Mouse (Mus musculus) forebrain, embryonic 12.5 days (tissue): ENCODE measurements around the gene Tmem121b. TPM values are rescaled to one million over a fixed set of nuclear protein-coding genes. Genes with fewer than 3 reads are reported as not detected.
A peak's percentile ranks its signal among the peaks of the same experiment; 100 is the strongest.

Experiments used
- ATAC-seq: fragments of 200-750 bp; cut with Nextera tagmentation; 2 replicates; pipeline ENCODE4 v1.8.0; 2017; ENCODE audit warnings: moderate TSS enrichment; ENCODE audit not compliant: low FRiP score
- H3K27ac ChIP-seq: fragments of 300-500 bp; sonication (generic); 2 replicates; pipeline ENCODE4 v1.5.1; 2016; ENCODE audit warnings: mild to moderate bottlenecking
- H3K27me3 ChIP-seq: fragments of 300-500 bp; sonication (generic); 2 replicates; pipeline ENCODE4 v1.6.1; 2016; ENCODE audit warnings: mild to moderate bottlenecking
- H3K36me3 ChIP-seq: fragments of 300-500 bp; sonication (generic); replicated peaks from 2 replicates; pipeline ENCODE4 v1.6.1; 2016; ENCODE audit warnings: mild to moderate bottlenecking
- H3K4me1 ChIP-seq: fragments of 300-500 bp; sonication (generic); 2 replicates; pipeline ENCODE4 v1.6.1; 2016
- H3K4me2 ChIP-seq: fragments of 300-500 bp; sonication (generic); 2 replicates; pipeline ENCODE4 v1.6.1; 2016; ENCODE audit warnings: mild to moderate bottlenecking, moderate library complexity
- H3K4me3 ChIP-seq: fragments of 300-500 bp; sonication (generic); replicated peaks from 2 replicates; pipeline ENCODE4 v1.5.1; 2016; ENCODE audit warnings: mild to moderate bottlenecking
- H3K9ac ChIP-seq: fragments of 300-500 bp; sonication (generic); 2 replicates; pipeline ENCODE4 v1.6.1; 2016; ENCODE audit warnings: mild to moderate bottlenecking
- H3K9me3 ChIP-seq: fragments of 300-500 bp; sonication (generic); 2 replicates; pipeline ENCODE4 v1.6.1; 2016
- WGBS: fragments of 180-500 bp; shearing (Covaris S2); methylation state at CpG from one replicate; pipeline ENCODE4 v1.1.7; 2016; 5-methylcytosine and 5-hydroxymethylcytosine counted together
- polyA plus RNA-seq: library from polyadenylated mRNA; unstranded; fragments of >200 nt; fragmentation: Nextera tagmentation; extraction: Ambion mirVana; gene quantifications from 2 replicates; pipeline ENCODE4 v1.2.1, GENCODE M21; 2016

Tmem121b gene
- 2.5 TPM in 2 replicates for polyA plus RNA-seq

DNA sequence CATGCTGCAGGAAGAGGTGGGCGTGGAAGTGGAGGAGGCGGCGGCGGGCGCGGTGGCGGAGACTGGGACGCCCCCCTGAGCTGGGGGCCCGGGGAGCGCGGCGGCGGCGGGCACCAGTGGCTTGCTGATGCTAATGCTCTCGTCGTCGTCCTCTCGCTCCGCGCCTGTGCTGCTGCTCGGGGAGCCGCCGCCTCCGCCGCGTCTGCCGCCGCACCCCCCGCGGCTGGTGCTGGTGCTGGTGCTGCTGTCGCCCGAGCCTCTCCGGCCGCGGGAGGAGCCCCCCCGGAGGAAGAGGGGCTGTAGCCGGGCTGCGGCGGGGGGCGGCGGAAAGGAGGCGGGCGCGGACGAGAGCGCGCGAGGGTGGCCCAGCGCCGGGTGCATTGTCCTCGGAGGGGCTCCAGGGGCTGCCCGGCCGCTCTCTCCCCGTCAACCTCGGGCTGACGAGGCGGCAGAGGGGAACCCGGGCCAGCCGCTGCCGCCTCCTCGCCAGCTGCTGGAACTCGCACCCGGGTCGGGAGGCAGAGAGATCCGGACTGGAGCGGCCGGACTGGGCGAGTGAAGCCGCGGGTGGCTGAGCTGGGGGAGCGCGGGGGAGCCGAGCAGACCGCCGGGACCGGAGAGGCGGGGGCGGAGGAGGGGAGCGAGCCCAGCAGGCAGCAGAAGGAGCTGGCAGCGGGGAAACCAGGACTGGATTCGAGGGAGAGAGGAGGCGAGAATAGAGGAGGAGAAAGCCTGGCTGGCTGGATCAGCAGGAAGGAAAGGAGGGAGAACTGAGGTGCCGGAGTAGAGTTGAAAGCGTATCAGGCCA, at the start of gene Tmem121b:
Gene Tmem121b (minus strand): TSS at position 434 of the 808 bp plus-strand sequence.
- peak; percentile 91 for ATAC-seq
- under 1% methylated on average over 53 of the region's 84 CpGs for WGBS
- H3K4me1 ChIP-seq: peaks cover 41% of the 10 kb centered on the region

DNA sequence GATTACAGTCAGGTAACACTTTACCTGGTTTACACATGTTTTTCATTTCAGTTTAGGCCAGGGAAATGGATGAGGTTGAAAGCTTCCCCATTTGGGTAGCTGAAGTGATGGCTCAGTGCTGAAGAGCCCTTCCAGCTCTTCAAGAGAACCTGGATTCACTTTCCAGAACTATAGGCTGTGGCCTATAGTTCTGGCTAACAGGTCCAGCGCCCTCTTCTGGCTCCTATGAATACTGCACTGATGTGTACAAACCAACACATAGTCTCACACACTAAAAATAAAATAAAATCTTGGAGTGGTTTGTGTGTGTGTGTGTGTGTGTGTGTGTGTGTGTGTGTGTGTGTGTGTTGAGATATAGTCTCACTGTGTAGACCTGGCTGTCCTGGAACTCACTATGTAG, 48.5 kb upstream of the Tmem121b start:
- no peak overlapping the region for H3K4me3 ChIP-seq
- peaks cover 9% of the 10 kb centered on the region for H3K4me1 ChIP-seq
- H3K27me3 ChIP-seq: no peaks in the 10 kb centered on the region
- H3K36me3 ChIP-seq: no peaks in the 10 kb centered on the region
- 11% methylated on average over 1 of the region's 1 CpGs for WGBS
- no peak overlapping the region for H3K4me2 ChIP-seq
- H3K27ac ChIP-seq: no peak overlapping the region
- no peak overlapping the region for H3K9ac ChIP-seq
- no peak for ATAC-seq
- H3K9me3 ChIP-seq: no peaks in the 10 kb centered on the region

More for the DNA sequence above, at the start of gene Tmem121b:
- no peaks in the 10 kb centered on the region for H3K9me3 ChIP-seq
- H3K36me3 ChIP-seq: no peaks in the 10 kb centered on the region
- peak within 1 kb of the TSS; percentile 74 for H3K4me3 ChIP-seq
- H3K9ac ChIP-seq: peak within 1 kb of the TSS; percentile 78
- H3K4me2 ChIP-seq: peak within 1 kb of the TSS; percentile 81
- peaks cover 29% of the 10 kb centered on the region for H3K27me3 ChIP-seq
- peak within 1 kb of the TSS; percentile 94 for H3K27ac ChIP-seq

DNA sequence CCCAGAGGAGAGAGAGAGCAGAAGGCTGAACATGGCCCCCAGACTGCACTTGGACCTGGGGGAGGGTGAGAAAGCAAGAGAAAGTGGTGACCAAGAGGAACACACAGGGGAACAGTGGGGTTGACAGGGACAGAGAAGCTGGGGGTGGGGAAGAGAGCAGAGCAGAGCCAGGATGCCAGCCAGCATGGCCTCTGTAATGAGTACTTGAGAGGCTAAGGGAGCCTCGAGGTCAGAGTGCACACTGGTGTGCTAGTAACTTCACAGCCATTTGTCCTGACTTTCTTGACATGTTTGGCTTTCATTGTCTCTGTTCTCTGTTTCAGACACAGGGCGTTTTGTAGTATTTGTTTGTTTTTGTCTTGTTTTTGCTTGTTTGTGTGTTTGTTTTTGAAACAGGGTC, 47.8 kb upstream of the Tmem121b start:
- Histone ChIP-seq H3K4me3 (no peak overlapping the region), H3K36me3 (no peaks in the 10 kb centered on the region), H3K9ac (no peak overlapping the region), H3K9me3 (no peaks in the 10 kb centered on the region), H3K4me1 (peaks cover 9% of the 10 kb centered on the region), H3K27ac (no peak overlapping the region), H3K27me3 (no peaks in the 10 kb centered on the region), H3K4me2 (no peak overlapping the region)
- 56% methylated on average over 2 of the region's 2 CpGs for WGBS
- no peak for ATAC-seq

DNA sequence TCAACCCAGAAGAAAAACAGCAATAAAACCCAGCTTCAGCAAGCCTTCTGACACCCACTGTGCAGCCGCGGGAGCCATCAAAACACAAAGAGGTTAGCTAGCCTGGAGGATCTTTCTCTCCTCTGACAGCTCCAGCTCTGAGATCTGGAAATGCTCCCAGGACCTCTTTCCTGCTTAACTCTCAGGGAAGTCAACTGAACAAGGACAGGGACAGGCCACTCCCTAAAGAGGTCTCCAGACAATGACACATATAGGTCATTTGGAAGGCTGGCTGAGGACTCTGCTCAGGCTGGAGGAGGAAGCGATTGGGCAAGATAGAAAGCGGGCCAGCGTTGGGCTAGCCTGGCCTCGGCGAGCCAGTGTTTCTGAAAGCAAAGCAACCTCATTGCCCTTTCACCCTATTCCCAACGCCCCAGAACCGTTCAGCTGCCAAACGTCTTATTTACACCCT, 46.2 kb upstream of the Tmem121b start:
- Histone ChIP-seq H3K9ac (no peak overlapping the region), H3K27ac (peak overlapping the region; percentile 4; the same call in 1 of the 2 replicates), H3K27me3 (no peaks in the 10 kb centered on the region), H3K4me3 (no peak overlapping the region), H3K9me3 (no peaks in the 10 kb centered on the region), H3K4me2 (peak overlapping the region; percentile 64; the same call in 1 of the 2 replicates), H3K4me1 (peaks cover 9% of the 10 kb centered on the region), H3K36me3 (no peaks in the 10 kb centered on the region)
- 53% methylated on average over 10 of the region's 10 CpGs for WGBS
- peak; percentile 45; the same call in 1 of the 2 replicates for ATAC-seq

DNA sequence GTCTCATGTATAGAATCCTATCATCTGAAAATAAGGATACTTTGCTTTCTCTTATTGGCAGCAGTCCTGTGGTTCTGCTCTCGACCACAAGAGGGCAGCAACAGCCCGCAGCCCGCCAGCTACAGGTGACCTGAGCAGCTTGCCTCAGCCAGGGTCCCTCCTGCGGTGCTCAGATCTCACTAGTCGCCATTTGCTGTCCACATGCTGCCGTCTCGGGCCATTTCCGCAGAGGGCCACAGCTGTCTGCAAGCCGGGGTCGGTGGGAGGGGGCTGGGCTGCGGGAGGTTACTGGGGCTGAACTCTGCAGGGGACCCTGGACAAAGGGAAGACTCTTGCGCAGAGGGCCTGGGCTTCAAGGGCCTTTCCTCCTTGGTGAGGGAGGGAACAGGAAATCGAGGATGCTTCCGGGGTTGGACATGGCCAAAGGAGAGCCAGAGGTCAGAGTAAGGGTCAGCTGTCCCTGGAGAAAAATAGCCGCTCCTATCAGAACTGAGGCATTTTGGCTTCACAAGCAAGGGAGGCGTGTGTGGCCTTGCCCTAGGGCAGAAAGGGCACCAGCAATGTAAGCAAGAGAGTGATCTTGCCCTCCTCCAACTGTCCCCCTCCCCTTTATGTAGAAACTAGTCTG, 45.6 kb upstream of the Tmem121b start:
- H3K4me1 ChIP-seq: peaks cover 9% of the 10 kb centered on the region
- peak overlapping the region; percentile 33 for H3K4me3 ChIP-seq
- no peaks in the 10 kb centered on the region for H3K9me3 ChIP-seq
- H3K9ac ChIP-seq: peak overlapping the region; percentile 58
- no peaks in the 10 kb centered on the region for H3K36me3 ChIP-seq
- WGBS: 3% methylated on average over 16 of the region's 16 CpGs
- peak overlapping the region; percentile 42; the same call in 1 of the 2 replicates for H3K27ac ChIP-seq
- H3K27me3 ChIP-seq: no peaks in the 10 kb centered on the region
- ATAC-seq: peak; percentile 93
- H3K4me2 ChIP-seq: peak overlapping the region; percentile 64

DNA sequence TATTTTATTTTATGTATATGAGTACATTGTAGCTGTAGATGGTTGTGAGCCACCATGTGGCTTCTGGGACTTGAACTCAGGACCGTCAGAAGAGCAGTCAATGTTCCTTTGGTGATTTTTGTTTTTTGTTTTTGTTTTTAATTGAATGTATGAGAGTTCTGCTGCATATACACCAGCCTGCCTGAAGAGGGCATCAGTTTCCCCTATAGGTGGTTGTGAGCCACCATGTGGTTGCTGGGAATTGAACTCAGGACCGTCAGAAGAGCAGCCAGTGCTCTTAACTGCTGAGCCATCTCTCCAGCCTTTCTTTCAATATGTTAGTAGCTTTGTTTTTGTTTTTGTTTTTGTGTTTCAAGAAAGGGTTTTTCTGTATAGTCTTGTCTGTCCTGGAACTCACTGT, 42.7 kb upstream of the Tmem121b start:
- no peaks in the 10 kb centered on the region for H3K27me3 ChIP-seq
- no peak overlapping the region for H3K4me2 ChIP-seq
- H3K9ac ChIP-seq: no peak overlapping the region
- 77% methylated on average over 2 of the region's 2 CpGs for WGBS
- H3K4me1 ChIP-seq: peaks cover 9% of the 10 kb centered on the region
- H3K4me3 ChIP-seq: no peak overlapping the region
- ATAC-seq: no peak
- H3K27ac ChIP-seq: no peak overlapping the region
- no peaks in the 10 kb centered on the region for H3K9me3 ChIP-seq
- H3K36me3 ChIP-seq: no peaks in the 10 kb centered on the region

DNA sequence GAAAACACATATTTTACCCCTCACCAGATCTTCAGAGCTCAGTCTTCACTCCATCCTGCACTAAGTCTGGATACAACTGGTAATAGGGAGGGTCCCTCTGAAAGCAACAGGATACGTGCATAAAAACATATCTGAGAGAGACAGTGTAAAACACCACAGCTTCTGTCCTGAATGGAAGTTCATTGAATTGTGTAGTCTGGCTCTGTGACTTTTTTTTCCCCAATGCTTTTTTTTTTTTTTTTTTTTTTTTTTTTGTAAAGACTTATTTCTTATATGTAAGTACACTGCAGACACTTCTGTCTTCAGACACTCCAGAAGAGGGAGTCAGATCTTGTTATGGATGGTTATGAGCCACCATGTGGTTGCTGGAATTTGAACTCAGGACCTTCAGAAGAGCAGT, 39.0 kb upstream of the Tmem121b start:
- no peaks in the 10 kb centered on the region for H3K27me3 ChIP-seq
- no peaks in the 10 kb centered on the region for H3K36me3 ChIP-seq
- H3K4me1 ChIP-seq: peaks cover 17% of the 10 kb centered on the region
- H3K9me3 ChIP-seq: no peaks in the 10 kb centered on the region
- H3K4me2 ChIP-seq: no peak overlapping the region
- no peak overlapping the region for H3K27ac ChIP-seq
- no peak for ATAC-seq
- no peak overlapping the region for H3K9ac ChIP-seq
- no peak overlapping the region for H3K4me3 ChIP-seq
- WGBS: 86% methylated on average over 1 of the region's 1 CpGs

DNA sequence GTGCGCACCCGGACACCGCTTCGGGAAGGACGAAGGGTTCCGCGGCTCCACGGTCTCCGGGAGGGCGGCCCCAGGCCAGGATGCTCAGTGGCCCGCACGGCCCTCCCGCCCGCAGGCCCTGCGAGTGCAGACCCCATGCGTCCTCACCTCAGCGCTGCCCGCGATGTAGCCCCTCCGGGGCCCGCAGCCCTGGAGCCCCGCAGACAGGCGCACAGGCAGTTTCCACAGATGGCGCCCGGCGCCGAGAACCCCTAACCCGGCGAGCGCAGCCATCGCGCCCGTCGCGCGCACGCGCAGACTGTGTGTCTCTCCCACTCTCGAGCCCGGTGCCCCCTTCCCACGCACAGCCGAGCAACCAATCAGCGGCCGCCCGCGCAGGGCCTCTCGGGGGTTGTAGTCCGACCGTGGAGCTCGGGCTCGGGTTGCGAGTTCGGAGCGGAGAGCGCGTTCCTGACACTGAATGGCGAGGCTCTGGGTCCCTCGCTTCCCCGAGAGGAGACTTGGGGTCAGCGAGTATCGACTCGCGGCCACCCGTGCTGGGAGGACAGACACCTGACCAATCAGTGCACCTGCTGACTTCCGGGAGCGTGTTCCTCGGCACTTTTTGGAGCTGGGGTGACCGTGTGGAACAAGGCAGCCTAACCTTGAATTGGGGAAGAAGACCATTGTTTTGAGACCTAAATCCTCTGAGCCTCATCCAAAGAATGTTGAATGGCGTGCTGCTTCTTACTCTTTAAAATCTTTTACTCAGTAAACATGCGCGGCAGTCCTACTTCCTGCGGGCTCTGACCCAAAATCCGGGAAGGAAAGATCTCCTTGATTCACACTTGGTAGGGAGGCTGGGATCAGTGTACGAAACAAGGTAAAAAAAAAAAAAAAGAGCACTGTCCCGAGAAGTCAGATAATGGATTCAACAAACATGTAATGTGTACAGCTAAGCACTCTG, 37.7 kb upstream of the Tmem121b start, which contains the start of gene Hdhd5:
Gene Hdhd5 (minus strand): TSS at position 300 of the 946 bp plus-strand sequence.
- WGBS: under 1% methylated on average over 75 of the region's 75 CpGs
- ATAC-seq: peak; percentile 99
- H3K36me3 ChIP-seq: no peaks in the 10 kb centered on the region
- H3K27ac ChIP-seq: peak within 1 kb of the TSS; percentile 57; the same call in 1 of the 2 replicates
- H3K4me1 ChIP-seq: peaks cover 17% of the 10 kb centered on the region
- H3K9ac ChIP-seq: peak within 1 kb of the TSS; percentile 88
- H3K9me3 ChIP-seq: no peaks in the 10 kb centered on the region
- H3K4me2 ChIP-seq: peak within 1 kb of the TSS; percentile 58
- no peaks in the 10 kb centered on the region for H3K27me3 ChIP-seq
- H3K4me3 ChIP-seq: peak within 1 kb of the TSS; percentile 85

DNA sequence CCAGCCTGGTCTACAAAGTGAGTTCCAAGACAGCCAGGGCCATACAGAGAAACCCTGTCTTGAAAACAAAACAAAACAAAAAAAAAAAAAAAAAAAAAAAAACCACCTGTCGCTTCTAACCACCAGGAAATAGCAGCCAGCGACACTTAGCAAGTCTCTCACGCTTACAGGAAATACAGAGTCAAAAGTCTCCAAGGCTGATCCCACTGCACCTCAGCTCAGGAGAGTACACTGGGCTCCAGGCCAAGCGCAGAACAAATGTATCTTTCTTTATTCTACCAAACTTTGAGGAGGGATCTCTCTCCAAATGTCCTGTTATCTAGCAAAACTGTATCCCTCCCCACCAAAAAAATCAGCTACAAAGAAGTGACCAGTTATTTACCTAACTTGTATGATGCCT, 35.5 kb upstream of the Tmem121b start:
- WGBS: 82% methylated on average over 4 of the region's 4 CpGs
- H3K27ac ChIP-seq: no peak overlapping the region
- 0 out of 2 replicates have a peak overlapping the region, but pooled peaks have one; percentile 21 for H3K9ac ChIP-seq
- H3K9me3 ChIP-seq: no peaks in the 10 kb centered on the region
- ATAC-seq: no peak
- H3K36me3 ChIP-seq: no peaks in the 10 kb centered on the region
- H3K4me2 ChIP-seq: peak overlapping the region; percentile 58
- no peak overlapping the region for H3K4me3 ChIP-seq
- peaks cover 17% of the 10 kb centered on the region for H3K4me1 ChIP-seq
- H3K27me3 ChIP-seq: no peaks in the 10 kb centered on the region

DNA sequence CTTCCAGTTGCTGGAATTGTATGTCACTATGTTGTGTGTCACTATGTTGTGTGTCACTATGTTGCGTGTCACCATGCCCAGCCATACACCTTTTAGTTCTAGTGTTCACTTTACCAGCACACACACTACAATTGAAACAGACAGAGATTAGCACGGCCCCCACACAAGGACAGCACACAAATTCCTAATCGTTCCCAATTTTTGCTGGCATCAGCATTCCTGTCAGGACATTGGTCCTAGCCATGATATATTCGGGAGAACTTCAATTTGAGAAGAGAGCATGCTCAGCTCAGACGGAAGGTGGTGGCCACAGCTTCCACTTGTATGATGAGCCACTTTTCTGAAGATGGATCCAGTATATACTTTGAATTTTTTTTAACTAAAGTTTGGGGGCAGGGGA, 31.2 kb upstream of the Tmem121b start:
- Histone ChIP-seq H3K4me2 (no peak overlapping the region), H3K9me3 (no peaks in the 10 kb centered on the region), H3K9ac (no peak overlapping the region), H3K4me3 (no peak overlapping the region), H3K4me1 (peaks cover 12% of the 10 kb centered on the region), H3K27ac (no peak overlapping the region), H3K27me3 (no peaks in the 10 kb centered on the region), H3K36me3 (peaks cover 35% of the 10 kb centered on the region)
- WGBS: 94% methylated on average over 5 of the region's 5 CpGs
- ATAC-seq: no peak

DNA sequence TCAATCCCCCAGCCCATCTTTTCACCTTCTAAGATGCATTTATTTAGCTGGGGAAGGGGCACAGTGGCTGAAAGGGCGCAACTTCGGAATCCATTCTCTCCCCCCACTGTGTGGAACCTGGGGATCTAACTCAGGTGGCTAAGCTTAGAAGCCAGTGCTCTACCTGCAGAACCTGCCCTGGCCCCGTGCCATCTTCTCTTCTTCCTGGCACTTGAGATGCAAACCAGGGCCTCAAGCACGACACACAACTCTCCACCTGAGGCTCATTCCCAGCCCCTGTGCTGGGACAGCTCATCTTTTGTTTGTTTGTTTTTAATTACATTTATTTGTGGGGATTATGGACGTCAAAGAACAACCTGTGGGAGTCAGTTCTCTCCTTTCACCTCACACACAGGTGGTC, 26.0 kb upstream of the Tmem121b start:
- Histone ChIP-seq H3K4me1 (no peaks in the 10 kb centered on the region), H3K4me3 (no peak overlapping the region), H3K9ac (no peak overlapping the region), H3K9me3 (no peaks in the 10 kb centered on the region), H3K4me2 (no peak overlapping the region), H3K36me3 (peaks cover 62% of the 10 kb centered on the region), H3K27ac (no peak overlapping the region), H3K27me3 (no peaks in the 10 kb centered on the region)
- no peak for ATAC-seq
- WGBS: 87% methylated on average over 5 of the region's 5 CpGs

DNA sequence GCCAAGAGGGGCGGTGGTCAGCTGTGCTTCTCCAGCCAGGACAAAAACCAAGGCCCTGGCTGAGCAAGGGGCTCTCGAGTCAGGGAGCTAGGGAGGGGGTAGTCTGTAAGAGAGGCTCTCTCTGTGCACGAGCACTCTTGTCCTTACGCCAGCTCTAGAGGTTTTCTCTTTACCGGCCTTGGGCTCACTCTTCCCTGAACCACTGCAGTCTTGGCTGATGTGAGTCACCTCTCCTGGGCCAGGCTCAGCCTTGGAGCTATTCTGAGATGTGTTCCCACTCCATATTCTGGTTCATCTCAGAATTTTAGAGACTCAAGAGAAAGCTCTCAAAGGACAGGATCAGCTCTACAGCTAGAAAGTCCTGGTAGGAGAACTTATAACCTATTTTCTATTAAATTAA, 23.7 kb upstream of the Tmem121b start:
- WGBS: 91% methylated on average over 5 of the region's 5 CpGs
- Histone ChIP-seq H3K9ac (no peak overlapping the region), H3K4me3 (no peak overlapping the region), H3K27me3 (no peaks in the 10 kb centered on the region), H3K36me3 (peaks cover 69% of the 10 kb centered on the region), H3K4me1 (no peaks in the 10 kb centered on the region), H3K4me2 (no peak overlapping the region), H3K9me3 (no peaks in the 10 kb centered on the region), H3K27ac (no peak overlapping the region)
- no peak for ATAC-seq
